Mouse (Mus musculus): ENCODE measurements around the gene Wipf3.

GRCm38 (mm10) chr6:54496214-54496613 is 66.8 kb downstream of the Wipf3 start:
- no peak for TF ChIP-seq CTCF (IDR thresholded peaks at IDR 0.05; ENCODE audit: low read depth)
- no peak for TF ChIP-seq EP300 (IDR thresholded peaks at IDR 0.05; ENCODE audit: low read depth)
